Mouse (Mus musculus) liver, adult 2 months (tissue): ENCODE measurements around the gene Irf1. TPM values are rescaled to one million over a fixed set of nuclear protein-coding genes. Genes with fewer than 3 reads are reported as not detected.
"Not testable (repeated sequence)": the region's sequence is repeated elsewhere in the genome, so short reads cannot be mapped to it uniquely, and the experiment has no call there.

ENCODE experiments used
- DNase-seq: peaks from one replicate; pipeline ENCODE4 v3.0.0-alpha.2; 2011; ENCODE audit warnings: low read depth, low spot score; ENCODE audit errors: extremely low read depth
- H3K27ac ChIP-seq: fragments of 200-500 bp; replicated peaks from 2 replicates; pipeline ENCODE4 v1.5.1; 2012; ENCODE audit warnings: low read depth, mild to moderate bottlenecking, control low read depth, inconsistent platforms, low read length; ENCODE audit not compliant: insufficient read depth
- H3K27me3 ChIP-seq: fragments of 200-500 bp; 2 replicates; pipeline ENCODE4 v1.6.1; 2012; ENCODE audit warnings: mild to moderate bottlenecking, moderate library complexity, low read length, inconsistent platforms; ENCODE audit not compliant: control insufficient read depth, insufficient read depth
- H3K36me3 ChIP-seq: fragments of 200-500 bp; 2 replicates; pipeline ENCODE4 v1.6.1; 2012; ENCODE audit warnings: low read length, inconsistent platforms; ENCODE audit not compliant: control insufficient read depth, insufficient read depth
- H3K4me1 ChIP-seq: fragments of 200-500 bp; 2 replicates; pipeline ENCODE4 v1.6.1; 2011; ENCODE audit warnings: low read length; ENCODE audit not compliant: control insufficient read depth, insufficient read depth
- H3K4me3 ChIP-seq: fragments of 200-500 bp; 2 replicates; pipeline ENCODE4 v1.5.1; 2011; ENCODE audit warnings: low read depth, mild to moderate bottlenecking, control low read depth, low read length, moderate library complexity; ENCODE audit not compliant: insufficient read depth
- H3K79me2 ChIP-seq: fragments of 200-500 bp; 2 replicates; pipeline ENCODE4 v1.6.1; 2012; ENCODE audit warnings: inconsistent platforms, mild to moderate bottlenecking, low read length, moderate library complexity; ENCODE audit not compliant: control insufficient read depth, insufficient read depth
- H3K9ac ChIP-seq: fragments of 200-500 bp; 2 replicates; pipeline ENCODE4 v1.6.1; 2012; ENCODE audit warnings: low read depth, mild to moderate bottlenecking, control low read depth, inconsistent platforms, low read length
- CTCF ChIP-seq: fragments of 200-500 bp; IDR thresholded peaks from 2 replicates; pipeline ENCODE4 v1.5.1; 2011; ENCODE audit warnings: low read depth, low read length, control low read depth
- POLR2A ChIP-seq: fragments of 200-500 bp; IDR thresholded peaks from 2 replicates; pipeline ENCODE4 v1.6.1; 2011; ENCODE audit warnings: low read length, control low read depth; ENCODE audit not compliant: insufficient read depth; ENCODE audit errors: extremely low read depth
- WGBS: fragments of 180-500 bp; shearing (Covaris S2); methylation state at CpG from one replicate; pipeline ENCODE4 v1.1.7; 2018; 5-methylcytosine and 5-hydroxymethylcytosine counted together
- polyA plus RNA-seq: library from polyadenylated mRNA; depleted of rRNA; stranded (reverse); fragments of >200 nt; gene quantifications from 2 replicates; pipeline ENCODE4 v1.2.3, GENCODE M21; 2012
- total RNA-seq: library from RNA; depleted of rRNA; stranded (reverse); fragments of >200 nt; gene quantifications from 2 replicates; pipeline ENCODE4 v1.2.3, GENCODE M21; 2014

Gene Irf1
- total and polyA plus RNA-seq, 2 experiments, result 27.9 to 44.2 TPM

DNA sequence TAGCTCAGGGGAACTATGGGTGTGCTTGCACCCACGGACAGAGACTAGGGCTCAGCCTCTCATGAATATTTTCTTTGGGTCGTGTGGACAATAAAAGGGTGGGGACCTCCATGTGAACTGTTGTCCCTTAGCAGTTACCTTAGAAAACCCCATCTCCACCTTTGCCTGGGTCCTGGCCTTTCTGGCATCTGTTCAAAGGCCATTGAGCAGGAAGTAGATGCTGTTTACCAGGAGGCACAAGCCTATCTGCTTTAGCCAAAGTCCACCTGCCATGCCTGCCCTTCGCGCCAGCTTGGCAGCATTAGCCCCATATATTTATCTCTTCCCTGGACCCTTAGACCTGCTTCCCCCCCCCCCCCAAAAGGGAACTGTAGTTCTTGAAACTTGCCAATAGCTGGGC, 12.2 kb upstream of the Irf1 start:
- DNase-seq, result peak; percentile 82
- Histone ChIP-seq H3K4me1 (peaks cover 14% of the 10 kb centered on the region), H3K27me3 (no peaks in the 10 kb centered on the region), H3K27ac (peak overlapping the region; percentile 39; the same call in 1 of the 2 replicates), H3K79me2 (no peaks in the 10 kb centered on the region), H3K4me3 (no peak overlapping the region), H3K36me3 (no peaks in the 10 kb centered on the region), H3K9ac (no peak overlapping the region)
- TF ChIP-seq POLR2A, result no peak
- WGBS, result 19% methylated on average over 4 of the region's 4 CpGs

DNA sequence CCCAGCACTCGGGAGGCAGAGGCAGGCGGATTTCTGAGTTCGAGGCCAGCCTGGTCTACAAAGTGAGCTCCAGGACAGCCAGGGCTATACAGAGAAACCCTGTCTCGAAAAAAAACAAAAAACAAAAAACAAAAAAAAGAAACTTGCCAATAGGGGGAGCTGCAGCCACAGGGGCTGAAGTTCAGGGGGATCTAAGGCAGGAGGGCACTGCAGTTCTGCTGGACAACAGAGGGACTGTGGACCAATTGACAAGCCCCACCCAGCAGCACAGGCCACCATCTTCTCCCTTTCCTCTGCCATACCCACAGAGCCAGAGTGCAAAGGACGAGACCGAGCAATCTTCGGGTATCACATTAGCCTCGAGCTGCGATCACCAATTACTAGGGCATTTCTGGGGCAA, 11.8 kb upstream of the Irf1 start:
- H3K9ac ChIP-seq, H3K36me3 ChIP-seq, H3K4me3 ChIP-seq, H3K79me2 ChIP-seq, H3K27me3 ChIP-seq: not testable (repeated sequence)
- peak; percentile 73 for TF ChIP-seq CTCF
- Histone ChIP-seq H3K27ac (peak overlapping the region; percentile 0; the same call in 1 of the 2 replicates), H3K4me1 (peaks cover 15% of the 10 kb centered on the region)
- peak; percentile 58 for DNase-seq
- WGBS, result 24% methylated on average over 9 of the region's 9 CpGs

DNA sequence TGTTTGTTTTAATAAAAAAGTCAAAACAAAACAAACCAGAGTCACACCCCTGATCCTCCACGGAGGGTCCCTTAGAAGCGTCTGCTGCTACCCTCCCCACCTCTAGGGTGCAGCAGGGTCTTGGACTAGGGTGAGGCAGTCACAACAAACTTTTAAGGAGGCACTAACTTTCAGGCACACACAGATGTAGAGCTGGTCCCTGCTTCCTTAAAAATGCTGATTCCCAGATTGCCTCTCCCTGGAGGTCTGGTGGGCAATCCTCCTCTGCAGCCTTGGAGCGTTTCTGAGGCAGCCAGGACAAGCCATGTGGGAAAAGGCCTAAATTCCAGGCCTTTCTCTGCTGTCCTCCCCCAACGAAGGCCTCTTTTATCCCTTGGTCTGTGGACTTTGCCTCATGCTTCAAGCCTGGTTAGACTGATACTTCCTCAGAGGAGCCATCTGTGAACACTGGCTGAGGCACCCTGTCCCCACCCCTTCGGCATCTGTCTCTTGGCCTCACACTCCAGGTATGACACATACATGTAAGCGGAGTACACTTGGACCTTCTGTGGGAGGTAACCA, 10.9 kb upstream of the Irf1 start:
- Histone ChIP-seq H3K4me1 (peaks cover 15% of the 10 kb centered on the region), H3K36me3 (no peaks in the 10 kb centered on the region), H3K4me3 (no peak overlapping the region), H3K27ac (no peak overlapping the region), H3K79me2 (no peaks in the 10 kb centered on the region), H3K9ac (no peak overlapping the region), H3K27me3 (no peaks in the 10 kb centered on the region)
- DNase-seq, result no peak
- 68% methylated on average over 6 of the region's 6 CpGs for WGBS
- TF ChIP-seq CTCF (peak; percentile 55), POLR2A (no peak)

DNA sequence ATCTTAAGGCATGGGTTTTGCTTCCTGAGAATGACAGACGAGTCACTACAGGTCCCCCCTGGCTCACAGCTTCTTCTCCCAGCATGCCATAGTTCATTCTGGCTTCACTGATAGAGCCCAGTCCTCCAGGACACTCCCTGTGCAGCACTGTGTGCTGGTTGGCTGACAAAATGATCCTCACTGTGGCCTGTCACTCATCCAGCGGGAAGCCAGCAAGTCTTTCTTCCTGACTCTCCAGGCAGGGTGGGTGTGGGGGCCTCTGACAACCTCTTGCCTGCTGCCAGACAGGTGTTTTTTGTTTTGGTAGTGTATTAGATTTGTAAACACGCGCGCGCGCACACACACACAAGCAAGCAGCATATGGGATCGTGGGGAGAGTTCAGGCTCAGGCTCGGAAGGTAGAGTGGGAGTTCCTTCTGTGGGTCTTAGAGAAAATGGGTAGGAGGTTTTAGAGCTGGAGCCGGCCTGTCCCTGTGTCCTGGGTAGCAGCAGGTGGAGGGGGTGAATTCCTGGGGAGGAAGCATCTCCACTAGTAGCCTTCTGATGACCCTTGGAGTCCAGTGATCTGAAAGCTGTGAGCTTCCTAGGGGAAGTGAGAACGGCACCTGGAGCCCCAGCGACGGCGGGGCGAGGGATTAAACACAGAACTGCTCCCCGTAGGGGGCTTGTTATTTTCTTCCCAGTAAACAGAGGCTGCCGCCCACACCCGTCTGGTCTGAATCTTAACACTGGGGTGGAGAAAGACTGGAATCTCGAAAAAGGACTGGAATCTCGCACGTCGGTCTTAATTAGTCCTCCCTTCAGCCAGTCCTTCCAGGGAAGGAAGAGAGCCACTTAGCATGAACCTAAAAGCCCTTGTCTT, 10.0 kb upstream of the Irf1 start:
- Histone ChIP-seq H3K9ac (no peak overlapping the region), H3K79me2 (no peaks in the 10 kb centered on the region), H3K27ac (no peak overlapping the region), H3K27me3 (no peaks in the 10 kb centered on the region), H3K36me3 (no peaks in the 10 kb centered on the region), H3K4me3 (no peak overlapping the region), H3K4me1 (peaks cover 22% of the 10 kb centered on the region)
- TF ChIP-seq CTCF (no peak), POLR2A (no peak)
- WGBS, result 83% methylated on average over 22 of the region's 22 CpGs
- DNase-seq, result no peak

DNA sequence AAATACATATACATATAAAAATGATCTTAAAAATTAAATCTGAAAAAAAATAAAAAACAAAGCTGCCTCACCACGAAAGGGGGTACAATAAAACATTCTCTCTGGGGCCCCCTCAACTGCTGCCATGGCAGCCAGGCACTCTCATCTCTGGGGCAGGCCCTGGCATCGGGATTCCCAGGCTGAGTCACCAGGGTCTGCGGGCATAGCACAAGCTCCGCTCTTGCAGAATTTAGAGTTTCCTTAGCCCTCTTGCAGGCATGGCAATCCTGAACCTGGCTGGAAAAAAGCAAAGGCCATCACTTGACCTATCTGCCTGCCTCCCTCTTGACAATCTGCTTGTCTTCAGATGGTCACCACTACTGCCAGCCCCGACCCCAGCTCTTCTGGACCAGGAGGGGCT, 8.5 kb upstream of the Irf1 start:
- H3K4me1 ChIP-seq, result peaks cover 23% of the 10 kb centered on the region
- peak overlapping the region; percentile 95 for H3K27ac ChIP-seq
- WGBS, result 78% methylated on average over 5 of the region's 5 CpGs

DNA sequence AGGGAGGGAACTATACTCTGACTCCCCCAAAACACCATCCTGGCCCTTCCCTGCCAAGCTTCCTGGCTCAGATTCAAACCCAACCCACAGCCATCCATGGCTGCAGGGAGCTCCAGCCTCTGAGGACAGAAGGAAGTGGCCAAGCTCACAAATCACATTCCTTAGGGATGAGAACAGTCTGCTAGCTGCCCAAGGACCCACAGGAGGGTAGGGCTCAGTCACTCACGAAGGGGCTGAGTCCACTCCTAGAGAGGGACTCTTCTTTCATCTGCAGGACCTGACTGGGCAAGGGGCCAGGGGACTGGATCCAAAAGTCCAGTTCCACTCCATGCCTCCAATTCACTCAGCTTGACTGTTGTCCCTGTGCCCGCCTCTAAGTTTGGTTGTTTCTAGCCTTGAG, 8.0 kb upstream of the Irf1 start:
- no peaks in the 10 kb centered on the region for H3K36me3 ChIP-seq
- no peak overlapping the region for H3K4me3 ChIP-seq
- no peaks in the 10 kb centered on the region for H3K79me2 ChIP-seq
- H3K27ac ChIP-seq, result peak overlapping the region; percentile 95
- TF ChIP-seq POLR2A, result no peak
- TF ChIP-seq CTCF, result no peak
- DNase-seq, result peak; percentile 76
- peaks cover 23% of the 10 kb centered on the region for H3K4me1 ChIP-seq
- H3K27me3 ChIP-seq, result no peaks in the 10 kb centered on the region
- H3K9ac ChIP-seq, result no peak overlapping the region
- 7% methylated on average over 2 of the region's 2 CpGs for WGBS

More for the DNA sequence above, 8.5 kb upstream of the Irf1 start:
- DNase-seq, result no peak
- TF ChIP-seq CTCF (no peak), POLR2A (no peak)
- no peak overlapping the region for H3K9ac ChIP-seq
- H3K79me2 ChIP-seq, result no peaks in the 10 kb centered on the region
- no peak overlapping the region for H3K4me3 ChIP-seq
- no peaks in the 10 kb centered on the region for H3K27me3 ChIP-seq
- no peaks in the 10 kb centered on the region for H3K36me3 ChIP-seq
